7 mouse cellular contexts compared by ENCODE assay signal in genomic region chr2:80446308-80447151, GRCm38 (mm10). TPM values are rescaled to one million over a fixed set of nuclear protein-coding genes. Genes with fewer than 3 reads are reported as not detected.
DNase-seq lines count a peak whose midpoint lies in the region; ATAC-seq and TF ChIP-seq lines count a peak whose summit lies in the region.

No protein-coding gene starts in this region.

- no peak for TF ChIP-seq CTCF in left cerebral cortex, adult 2 months (IDR thresholded peaks at IDR 0.05)

- peak overlapping the region; percentile 100 for H3K4me2 ChIP-seq in hindbrain, embryonic 13.5 days
- H3K4me2 ChIP-seq in stomach, embryonic 14.5 days (replicated peaks; ENCODE audit: low read depth, low read length), result peak overlapping the region; percentile 100

- peak; percentile 65 for DNase-seq in adrenal gland, adult 2 months
- DNase-seq in cerebellum, adult 8-10 months, result peak; percentile 55
- DNase-seq in frontal cortex, postnatal 14 days (ENCODE audit: low spot score in 2 of 2), result peak; percentile 7 to 36
- DNase-seq in left cerebral cortex, adult 2 months (ENCODE audit: extremely low spot score in 1 of 2, low spot score in 2 of 2), result peak; percentile 22 to 31
- DNase-seq in midbrain, embryonic 10.5 days (ENCODE audit: low spot score), result peak; percentile 66

- peak; percentile 76 for ATAC-seq in hindbrain, embryonic 13.5 days (ENCODE audit: low FRiP score)
- 0 out of 2 replicates have a peak, but pooled peaks have one; percentile 34 for ATAC-seq in stomach, embryonic 14.5 days (ENCODE audit: insufficient number of reproducible peaks, insufficient read depth, low FRiP score, low read depth)

- peak overlapping the region; percentile 78 for H3K9ac ChIP-seq in hindbrain, embryonic 13.5 days
- H3K9ac ChIP-seq in stomach, embryonic 14.5 days (replicated peaks; ENCODE audit: low read depth, low read length), result 0 out of 2 replicates have a peak overlapping the region, but pooled peaks have one; percentile 14

- peaks cover 13% of the 10 kb centered on the region for H3K4me1 ChIP-seq in hindbrain, embryonic 13.5 days (replicated peaks)
- peaks cover 32% of the 10 kb centered on the region for H3K4me1 ChIP-seq in midbrain, embryonic 10.5 days
- peaks cover 5% of the 10 kb centered on the region; the same call in 1 of the 2 replicates for H3K4me1 ChIP-seq in stomach, embryonic 14.5 days (ENCODE audit: control insufficient read depth, insufficient read depth, low read length)

- WGBS in hindbrain, embryonic 13.5 days, result under 1% methylated on average over 54 of the region's 54 CpGs
- under 1% methylated on average over 54 of the region's 54 CpGs for WGBS in midbrain, embryonic 10.5 days
- WGBS in stomach, embryonic 14.5 days, result under 1% methylated on average over 54 of the region's 54 CpGs

- intact Hi-C loops in left cerebral cortex, adult 2 months (cut with DNase I), result no loop called here

- peak overlapping the region; percentile 67 for H3K4me3 ChIP-seq in hindbrain, embryonic 13.5 days
- peak overlapping the region; percentile 52 for H3K4me3 ChIP-seq in left cerebral cortex, adult 2 months
- peak overlapping the region; percentile 75 for H3K4me3 ChIP-seq in midbrain, embryonic 10.5 days
- peak overlapping the region; percentile 60 for H3K4me3 ChIP-seq in stomach, embryonic 14.5 days (ENCODE audit: low read depth, low read length)

- no peaks in the 10 kb centered on the region for H3K9me3 ChIP-seq in hindbrain, embryonic 13.5 days
- H3K9me3 ChIP-seq in midbrain, embryonic 10.5 days (replicated peaks), result peaks cover 5% of the 10 kb centered on the region; the same call in 1 of the 2 replicates
- H3K9me3 ChIP-seq in stomach, embryonic 14.5 days (ENCODE audit: control insufficient read depth, low read depth, low read length), result peaks cover 5% of the 10 kb centered on the region; the same call in 1 of the 2 replicates

- no peaks in the 10 kb centered on the region for H3K36me3 ChIP-seq in hindbrain, embryonic 13.5 days
- H3K36me3 ChIP-seq in midbrain, embryonic 10.5 days, result peaks cover 5% of the 10 kb centered on the region
- no peaks in the 10 kb centered on the region for H3K36me3 ChIP-seq in stomach, embryonic 14.5 days (ENCODE audit: control insufficient read depth, insufficient read depth, low read length)

- no peak overlapping the region for H3K27ac ChIP-seq in hindbrain, embryonic 13.5 days
- H3K27ac ChIP-seq in left cerebral cortex, adult 2 months, result peak overlapping the region; percentile 48
- H3K27ac ChIP-seq in midbrain, embryonic 10.5 days (replicated peaks), result peak overlapping the region; percentile 85
- no peak overlapping the region for H3K27ac ChIP-seq in stomach, embryonic 14.5 days (ENCODE audit: low read length)

- H3K27me3 ChIP-seq in hindbrain, embryonic 13.5 days, result peaks cover 14% of the 10 kb centered on the region
- peaks cover 29% of the 10 kb centered on the region for H3K27me3 ChIP-seq in midbrain, embryonic 10.5 days (ENCODE audit: low read depth, poor library complexity, severe bottlenecking)
- H3K27me3 ChIP-seq in stomach, embryonic 14.5 days (ENCODE audit: control insufficient read depth, insufficient read depth, low read length), result no peaks in the 10 kb centered on the region

RNA-seq across cellular contexts. Expression of gene Frzb, which starts 0.9 kb away (rescaled TPM):
- total RNA-seq in adrenal gland, adult 2 months (2021), result 100 to 1,000 TPM in 1 of 2 experiments, 1 to 10 TPM in 1; 5.5 to 245 TPM
- 248 and 437 TPM in 2 replicates for polyA plus RNA-seq in adrenal gland, adult 2 months (2012; rRNA removed)
- polyA plus RNA-seq in hindbrain, embryonic 13.5 days (2015; fragmentation: Nextera tagmentation; extraction: Ambion mirVana), result 19.2 and 22.8 TPM in 2 replicates
- total RNA-seq in left cerebral cortex, adult 2 months (2021), result 10 to 100 TPM; 28.3 to 29.8 TPM
- 13.3 and 21.7 TPM in 2 replicates for polyA plus RNA-seq in midbrain, embryonic 10.5 days (2016; fragmentation: Nextera tagmentation; extraction: Ambion mirVana)
- 1.6 and 2.0 TPM in 2 replicates for polyA plus RNA-seq in stomach, embryonic 14.5 days (2014; fragmentation: Nextera tagmentation; extraction: Ambion mirVana)

Comparison
In these comparisons a context has a peak if more than half of its experiments do, and no peak if none do; other contexts are left out.
1. H3K27ac ChIP-seq: peak in left cerebral cortex, adult 2 months (single experiment) and midbrain, embryonic 10.5 days (single experiment); none in hindbrain, embryonic 13.5 days (single experiment) and stomach, embryonic 14.5 days (single experiment).
2. RNA of gene Frzb, which starts 0.9 kb away (polyA plus RNA-seq): 248 to 437 TPM in adrenal gland, adult 2 months; 13.3 to 21.7 TPM in midbrain, embryonic 10.5 days, 19.2 to 22.8 TPM in hindbrain, embryonic 13.5 days and 1.6 to 2.0 TPM in stomach, embryonic 14.5 days; every median in the first group is over 10 times any median in the second.
3. Peak in every context shown above with its lines, with median percentiles within 50 percentile points of each other: DNase-seq and H3K4me3 ChIP-seq.